Mouse (Mus musculus): ENCODE results near the gene Ces4a. TPM values are rescaled to one million over a fixed set of nuclear protein-coding genes. Genes with fewer than 3 reads are reported as not detected.
"Not testable (repeated sequence)": the region's sequence is repeated elsewhere in the genome, so short reads cannot be mapped to it uniquely, and the experiment has no call there.

Gene Ces4a
- polyA plus RNA-seq, 1 experiment: not detected

GRCm38 (mm10) chr8:105169582-105169981 lies 38.0 kb downstream of the Ces4a start:
- WGBS: 56% methylated on average over 3 of the region's 3 CpGs
- Histone ChIP-seq H3K27ac (ENCODE audit: insufficient read depth, low read length) (no peak overlapping the region), H3K36me3 (ENCODE audit: control insufficient read depth, insufficient read depth, low read length) (no peaks in the 10 kb centered on the region; the same call in 1 of the 2 replicates), H3K27me3 (ENCODE audit: control insufficient read depth, insufficient read depth, low read length) (no peaks in the 10 kb centered on the region), H3K4me1 (ENCODE audit: control insufficient read depth, insufficient read depth, insufficient read length) (peaks cover 5% of the 10 kb centered on the region), H3K4me3 (ENCODE audit: extremely low read depth, insufficient read depth, insufficient read length) (no peak overlapping the region)
- DNase-seq (ENCODE audit: low read depth in 1 of 2, low spot score in 2 of 2): no peak
- TF ChIP-seq POLR2A (IDR thresholded peaks at IDR 0.05; ENCODE audit: low read depth, low read length) (no peak), CTCF (IDR thresholded peaks at IDR 0.05; ENCODE audit: extremely low read depth, insufficient read depth, insufficient read length, insufficient replicate concordance) (no peak)

- H3K27ac ChIP-seq (ENCODE audit: insufficient read depth, low read length): peak overlapping the region; percentile 83
- no peak for TF ChIP-seq POLR2A (IDR thresholded peaks at IDR 0.05; ENCODE audit: low read depth, low read length)
- TF ChIP-seq CTCF (IDR thresholded peaks at IDR 0.05; ENCODE audit: extremely low read depth, insufficient read depth, insufficient read length, insufficient replicate concordance): no peak
- DNase-seq (ENCODE audit: low read depth in 1 of 2, low spot score in 2 of 2): no peak
- no peaks in the 10 kb centered on the region; the same call in 1 of the 2 replicates for H3K36me3 ChIP-seq (ENCODE audit: control insufficient read depth, insufficient read depth, low read length)
- peak overlapping the region; percentile 54 for H3K4me3 ChIP-seq (ENCODE audit: extremely low read depth, insufficient read depth, insufficient read length)
- peaks cover 5% of the 10 kb centered on the region for H3K4me1 ChIP-seq (ENCODE audit: control insufficient read depth, insufficient read depth, insufficient read length)
- WGBS: 2% methylated on average over 5 of the region's 5 CpGs
- no peaks in the 10 kb centered on the region for H3K27me3 ChIP-seq (ENCODE audit: control insufficient read depth, insufficient read depth, low read length)
Observed at GRCm38 (mm10) chr8:105170041-105170380, 38.4 kb downstream of the Ces4a start.

DNA sequence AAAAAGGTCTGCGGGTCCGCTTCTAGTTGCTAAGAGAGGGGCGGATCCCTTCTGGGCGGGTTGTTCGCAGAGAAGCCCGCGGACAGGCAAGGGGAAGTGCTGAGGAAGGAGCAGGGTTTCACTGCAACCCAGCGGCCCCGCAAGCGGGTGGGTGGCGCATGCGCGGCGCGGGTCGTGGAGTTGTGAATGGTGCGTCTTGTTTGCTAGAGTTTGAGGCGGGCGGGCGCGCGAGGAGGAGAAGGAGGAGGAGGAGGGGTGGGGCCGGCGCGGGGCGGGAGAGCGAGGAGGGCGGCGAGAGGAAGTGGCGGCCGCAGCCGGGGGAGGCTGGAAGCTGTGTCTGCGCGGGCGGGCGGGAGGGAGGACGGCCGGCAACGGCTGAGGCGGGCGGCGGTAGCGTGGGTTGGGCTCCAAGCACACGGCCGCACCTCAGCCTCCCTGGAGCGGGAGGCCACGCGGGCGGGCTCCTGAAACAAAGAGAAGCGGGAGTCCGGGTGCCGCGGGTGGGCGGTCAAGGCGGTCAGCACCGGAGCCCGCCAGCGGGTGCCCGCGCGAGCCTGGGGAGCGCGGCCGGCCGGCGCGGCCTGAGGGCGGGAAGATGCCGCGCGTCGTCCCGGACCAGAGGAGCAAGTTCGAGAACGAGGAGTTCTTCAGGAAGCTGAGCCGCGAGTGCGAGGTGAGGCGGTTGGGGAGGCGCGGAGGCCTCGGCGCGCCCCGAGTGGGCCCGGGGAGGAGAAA lies 38.9 kb downstream of the Ces4a start, which contains the start of gene Cbfb:
Cbfb (plus strand) TSS at position 294 of the 735 bp plus-strand sequence.
- peak; percentile 22; the same call in 1 of the 2 replicates for TF ChIP-seq POLR2A (IDR thresholded peaks at IDR 0.05; ENCODE audit: low read depth, low read length)
- no peak for TF ChIP-seq CTCF (IDR thresholded peaks at IDR 0.05; ENCODE audit: extremely low read depth, insufficient read depth, insufficient read length, insufficient replicate concordance)
- Histone ChIP-seq H3K36me3 (ENCODE audit: control insufficient read depth, insufficient read depth, low read length) (no peaks in the 10 kb centered on the region; the same call in 1 of the 2 replicates), H3K27me3 (ENCODE audit: control insufficient read depth, insufficient read depth, low read length) (no peaks in the 10 kb centered on the region), H3K4me3 (ENCODE audit: extremely low read depth, insufficient read depth, insufficient read length) (peak within 1 kb of the TSS; percentile 98), H3K27ac (ENCODE audit: insufficient read depth, low read length) (peak within 1 kb of the TSS; percentile 98), H3K4me1 (ENCODE audit: control insufficient read depth, insufficient read depth, insufficient read length) (peaks cover 5% of the 10 kb centered on the region)
- DNase-seq (ENCODE audit: low read depth in 1 of 2, low spot score in 2 of 2): peak; percentile 93 to 98
- WGBS: under 1% methylated on average over 63 of the region's 86 CpGs

DNA sequence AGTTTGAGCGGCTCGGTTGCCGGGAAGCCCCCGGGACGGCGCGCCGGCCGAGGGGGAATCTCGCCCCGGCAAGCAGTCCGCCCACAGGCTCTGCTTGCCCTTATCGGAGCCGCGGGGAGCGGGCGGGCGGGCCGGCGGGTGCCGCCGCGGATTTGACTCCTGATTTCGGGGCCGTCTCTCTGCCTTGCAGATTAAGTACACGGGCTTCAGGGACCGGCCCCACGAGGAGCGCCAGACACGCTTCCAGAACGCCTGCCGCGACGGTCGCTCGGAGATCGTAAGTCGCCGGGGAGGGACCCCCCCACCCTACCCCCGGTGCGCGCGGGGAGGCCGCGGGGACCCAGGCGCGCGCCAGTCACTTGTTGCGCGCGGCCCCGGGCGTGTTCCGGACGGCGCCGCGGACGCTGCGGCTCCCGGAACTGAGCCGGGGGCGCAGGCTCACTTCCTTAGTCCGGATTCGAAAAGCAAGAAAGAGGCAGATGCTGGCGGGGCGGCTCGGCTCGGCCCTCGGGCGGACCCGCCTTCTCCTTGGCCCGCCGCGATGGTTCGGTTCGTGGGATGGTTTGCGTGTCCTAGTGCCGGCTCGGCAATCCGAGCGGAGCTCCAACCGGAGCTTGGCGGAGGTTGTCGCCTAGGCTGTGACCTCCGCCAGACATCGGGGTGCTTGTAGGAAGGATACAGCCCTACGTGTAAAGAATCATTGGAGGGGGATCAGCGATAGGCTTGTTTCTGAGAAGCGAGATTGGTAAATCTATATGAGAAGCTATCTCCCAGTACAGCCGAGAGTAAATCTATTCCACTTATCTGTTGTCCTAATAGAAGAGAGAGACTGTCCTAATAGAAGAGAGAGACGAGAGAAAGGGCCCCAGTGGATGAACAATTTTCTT lies 39.8 kb downstream of the Ces4a start:
- Histone ChIP-seq H3K4me3 (ENCODE audit: extremely low read depth, insufficient read depth, insufficient read length) (peak overlapping the region; percentile 98), H3K27me3 (ENCODE audit: control insufficient read depth, insufficient read depth, low read length) (no peaks in the 10 kb centered on the region), H3K36me3 (ENCODE audit: control insufficient read depth, insufficient read depth, low read length) (no peaks in the 10 kb centered on the region; the same call in 1 of the 2 replicates), H3K27ac (ENCODE audit: insufficient read depth, low read length) (peak overlapping the region; percentile 98), H3K4me1 (ENCODE audit: control insufficient read depth, insufficient read depth, insufficient read length) (peaks cover 5% of the 10 kb centered on the region)
- under 1% methylated on average over 91 of the region's 92 CpGs for WGBS
- TF ChIP-seq CTCF (IDR thresholded peaks at IDR 0.05; ENCODE audit: extremely low read depth, insufficient read depth, insufficient read length, insufficient replicate concordance) (no peak), POLR2A (IDR thresholded peaks at IDR 0.05; ENCODE audit: low read depth, low read length) (0 out of 2 replicates have a peak, but pooled peaks have one; percentile 15)
- DNase-seq (ENCODE audit: low read depth in 1 of 2, low spot score in 2 of 2): peak; percentile 29 to 67

GRCm38 (mm10) chr8:105172003-105172362 lies 40.4 kb downstream of the Ces4a start:
- no peak for DNase-seq (ENCODE audit: low read depth in 1 of 2, low spot score in 2 of 2)
- Histone ChIP-seq H3K4me3 (ENCODE audit: extremely low read depth, insufficient read depth, insufficient read length) (peak overlapping the region; percentile 98; the same call in 1 of the 2 replicates), H3K36me3 (ENCODE audit: control insufficient read depth, insufficient read depth, low read length) (no peaks in the 10 kb centered on the region; the same call in 1 of the 2 replicates), H3K27ac (ENCODE audit: insufficient read depth, low read length) (no peak overlapping the region), H3K4me1 (ENCODE audit: control insufficient read depth, insufficient read depth, insufficient read length) (peaks cover 5% of the 10 kb centered on the region), H3K27me3 (ENCODE audit: control insufficient read depth, insufficient read depth, low read length) (no peaks in the 10 kb centered on the region)
- TF ChIP-seq CTCF (IDR thresholded peaks at IDR 0.05; ENCODE audit: extremely low read depth, insufficient read depth, insufficient read length, insufficient replicate concordance) (no peak), POLR2A (IDR thresholded peaks at IDR 0.05; ENCODE audit: low read depth, low read length) (no peak)
- 5% methylated on average over 6 of the region's 6 CpGs for WGBS

- not testable (repeated sequence) for H3K27me3 ChIP-seq (ENCODE audit: control insufficient read depth, insufficient read depth, low read length); H3K36me3 ChIP-seq (ENCODE audit: control insufficient read depth, insufficient read depth, low read length); DNase-seq (ENCODE audit: low read depth in 1 of 2, low spot score in 2 of 2); H3K4me3 ChIP-seq (ENCODE audit: extremely low read depth, insufficient read depth, insufficient read length); H3K27ac ChIP-seq (ENCODE audit: insufficient read depth, low read length); H3K4me1 ChIP-seq (ENCODE audit: control insufficient read depth, insufficient read depth, insufficient read length)
- WGBS: 92% methylated on average over 3 of the region's 3 CpGs
Observed at GRCm38 (mm10) chr8:105175287-105175686, 43.7 kb downstream of the Ces4a start.

Data from spleen, adult 2 months (tissue).